Mouse (Mus musculus) left cerebral cortex, postnatal 4 days (tissue): ENCODE results near the gene Itga3. TPM values are rescaled to one million over a fixed set of nuclear protein-coding genes. Genes with fewer than 3 reads are reported as not detected.

ENCODE experiments used
- total RNA-seq, 2 experiments: library from RNA; stranded (reverse); gene quantifications; 2 replicates each; pipeline ENCODE4 v1.2.3; 2021

Gene Itga3
- total RNA-seq, 2 experiments from 2014 or later, result 20.3 to 20.5 TPM

Other genes with a start within 250 kb of the Itga3 start
- gene Col1a1, start 140.6 kb downstream of the Itga3 start, total RNA-seq, result 10 to 100 TPM; 62.8 to 70.4 TPM
- under 1 TPM in 1 of 2 experiments, not detected in 1; 0.46 TPM for gene Hils1, start 109.2 kb downstream of the Itga3 start, total RNA-seq
- gene Sgca, start 100.5 kb downstream of the Itga3 start, total RNA-seq, result not detected
- 100 to 1,000 TPM; 273 to 276 TPM for gene Ppp1r9b, start 85.8 kb downstream of the Itga3 start, total RNA-seq
- gene Samd14, start 66.9 kb downstream of the Itga3 start, total RNA-seq, result 100 to 1,000 TPM; 173 to 176 TPM
- gene Pdk2, start 35.4 kb downstream of the Itga3 start, total RNA-seq, result 10 to 100 TPM; 21.4 to 22.2 TPM
- gene Dlx3, start 43.3 kb upstream of the Itga3 start, total RNA-seq, result not detected
- gene Dlx4, start 69.5 kb upstream of the Itga3 start, total RNA-seq, result under 1 TPM; 0.18 to 0.24 TPM
- gene Tac4, start 184.7 kb upstream of the Itga3 start, total RNA-seq, result not detected
- 10 to 100 TPM; 70.2 to 72.0 TPM for gene Kat7, start 233.4 kb upstream of the Itga3 start, total RNA-seq